Mouse (Mus musculus): ENCODE measurements around the gene Arfgap3. TPM values are rescaled to one million over a fixed set of nuclear protein-coding genes. Genes with fewer than 3 reads are reported as not detected.

Gene Arfgap3
- polyA plus RNA-seq, 1 experiment from 2014 or later, result 40.0 TPM

- Histone ChIP-seq H3K4me2 (replicated peaks) (no peak overlapping the region), H3K27ac (replicated peaks) (no peak overlapping the region), H3K9ac (replicated peaks) (no peak overlapping the region), H3K36me3 (peaks cover 41% of the 10 kb centered on the region), H3K27me3 (no peaks in the 10 kb centered on the region), H3K4me3 (no peak overlapping the region), H3K9me3 (no peaks in the 10 kb centered on the region), H3K4me1 (peaks cover 4% of the 10 kb centered on the region; the same call in 1 of the 2 replicates)
- no peak for ATAC-seq (ENCODE audit: low FRiP score, low read depth)
- 90% methylated on average over 13 of the region's 13 CpGs for WGBS
Measured at GRCm38 (mm10) chr15:83303656-83304484, 46.2 kb downstream of the Arfgap3 start.

DNA sequence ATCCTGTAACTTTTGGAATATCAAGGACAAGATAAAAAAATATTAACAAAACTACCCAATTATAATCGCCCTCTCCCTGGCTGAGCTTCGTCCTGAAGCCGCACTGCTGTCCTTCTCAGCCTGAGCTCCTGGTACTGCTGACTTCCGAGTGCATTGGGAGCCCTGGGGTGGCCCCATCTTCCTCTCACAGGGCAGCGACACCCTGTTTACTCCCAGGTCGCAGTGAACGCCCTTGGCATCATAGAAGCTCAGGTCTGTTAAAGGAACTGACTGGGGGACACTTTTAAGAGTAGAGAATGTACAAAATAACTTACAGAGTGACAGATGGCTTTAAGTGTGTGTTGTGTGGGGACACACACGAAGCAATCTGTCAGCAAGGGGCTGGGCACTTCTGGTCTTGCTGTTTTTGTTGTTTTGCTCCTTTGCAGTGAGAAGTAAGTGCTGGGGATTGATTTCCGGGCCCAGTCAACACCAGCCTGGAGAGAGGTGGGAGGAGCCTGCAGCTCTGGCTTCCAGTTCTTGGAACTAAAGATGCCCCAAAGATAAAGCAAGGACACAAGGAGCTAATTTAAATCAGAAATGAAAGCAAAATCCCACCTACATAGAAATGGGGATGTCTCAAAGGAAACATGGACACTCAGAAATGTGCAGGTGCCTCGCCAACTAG is 50.0 kb downstream of the Arfgap3 start:
- Histone ChIP-seq H3K36me3 (peaks cover 13% of the 10 kb centered on the region), H3K9me3 (no peaks in the 10 kb centered on the region), H3K4me2 (replicated peaks) (no peak overlapping the region), H3K4me3 (no peak overlapping the region), H3K4me1 (peaks cover 8% of the 10 kb centered on the region), H3K27ac (replicated peaks) (no peak overlapping the region), H3K9ac (replicated peaks) (no peak overlapping the region), H3K27me3 (no peaks in the 10 kb centered on the region)
- no peak for ATAC-seq (ENCODE audit: low FRiP score, low read depth)
- WGBS, result 64% methylated on average over 10 of the region's 10 CpGs

DNA sequence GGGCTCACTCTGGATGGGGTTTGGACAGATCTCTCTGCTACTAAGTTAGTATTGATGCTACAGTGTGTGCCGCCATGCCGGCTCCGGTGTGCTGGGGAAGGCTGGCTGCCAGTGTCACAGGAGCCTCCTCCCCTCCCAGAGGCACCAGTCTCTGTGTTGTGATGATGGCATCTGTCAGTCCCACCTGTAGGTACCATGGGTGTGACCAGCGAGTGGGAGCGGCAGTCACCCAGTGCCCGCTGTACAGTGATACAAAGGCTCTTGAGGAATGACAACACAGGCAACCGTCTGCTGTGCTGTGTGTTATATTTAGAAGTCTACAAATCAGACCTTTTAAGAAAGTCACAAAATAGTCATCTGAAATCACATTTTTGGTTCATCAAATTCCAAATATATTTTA is 50.6 kb downstream of the Arfgap3 start:
- Histone ChIP-seq H3K9me3 (no peaks in the 10 kb centered on the region), H3K27me3 (no peaks in the 10 kb centered on the region), H3K4me1 (peaks cover 8% of the 10 kb centered on the region), H3K27ac (replicated peaks) (no peak overlapping the region), H3K36me3 (peaks cover 13% of the 10 kb centered on the region), H3K4me2 (replicated peaks) (no peak overlapping the region), H3K4me3 (no peak overlapping the region), H3K9ac (replicated peaks) (no peak overlapping the region)
- ATAC-seq (ENCODE audit: low FRiP score, low read depth), result no peak
- WGBS, result 91% methylated on average over 7 of the region's 7 CpGs

DNA sequence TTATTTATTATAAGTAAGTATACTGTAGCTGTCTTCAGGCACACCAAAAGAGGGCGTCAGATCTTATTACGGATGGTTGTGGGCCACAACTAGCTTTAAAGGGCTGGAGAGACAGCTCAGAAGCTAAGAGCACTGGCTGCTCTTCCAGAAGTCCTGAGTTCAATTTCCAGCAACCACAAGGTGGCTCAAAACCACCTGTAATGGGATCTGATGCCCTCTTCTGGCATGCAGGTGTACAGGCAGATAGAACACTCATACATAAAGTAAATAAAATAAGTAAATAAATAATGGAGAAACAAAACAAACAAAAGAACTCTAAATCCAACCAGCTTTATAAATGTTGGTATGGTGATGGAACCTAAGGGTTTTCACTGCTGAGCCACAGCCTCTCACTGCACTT is 51.2 kb downstream of the Arfgap3 start:
- Histone ChIP-seq H3K9ac (replicated peaks) (no peak overlapping the region), H3K4me3 (no peak overlapping the region), H3K27ac (replicated peaks) (no peak overlapping the region), H3K27me3 (no peaks in the 10 kb centered on the region), H3K4me2 (replicated peaks) (no peak overlapping the region), H3K4me1 (peaks cover 8% of the 10 kb centered on the region), H3K36me3 (peaks cover 10% of the 10 kb centered on the region), H3K9me3 (no peaks in the 10 kb centered on the region)
- whole genome bisulfite sequencing, result 82% methylated on average over 2 of the region's 2 CpGs
- no peak for ATAC-seq (ENCODE audit: low FRiP score, low read depth)

GRCm38 (mm10) chr15:83298313-83298712 is 51.7 kb downstream of the Arfgap3 start:
- H3K4me2 ChIP-seq (replicated peaks), result no peak overlapping the region
- H3K36me3 ChIP-seq, result peaks cover 10% of the 10 kb centered on the region
- WGBS, result 81% methylated on average over 8 of the region's 8 CpGs
- no peak overlapping the region for H3K9ac ChIP-seq (replicated peaks)
- no peak overlapping the region for H3K4me3 ChIP-seq
- no peaks in the 10 kb centered on the region for H3K27me3 ChIP-seq
- no peaks in the 10 kb centered on the region for H3K9me3 ChIP-seq
- peaks cover 8% of the 10 kb centered on the region for H3K4me1 ChIP-seq
- no peak overlapping the region for H3K27ac ChIP-seq (replicated peaks)
- ATAC-seq (ENCODE audit: low FRiP score, low read depth), result no peak

DNA sequence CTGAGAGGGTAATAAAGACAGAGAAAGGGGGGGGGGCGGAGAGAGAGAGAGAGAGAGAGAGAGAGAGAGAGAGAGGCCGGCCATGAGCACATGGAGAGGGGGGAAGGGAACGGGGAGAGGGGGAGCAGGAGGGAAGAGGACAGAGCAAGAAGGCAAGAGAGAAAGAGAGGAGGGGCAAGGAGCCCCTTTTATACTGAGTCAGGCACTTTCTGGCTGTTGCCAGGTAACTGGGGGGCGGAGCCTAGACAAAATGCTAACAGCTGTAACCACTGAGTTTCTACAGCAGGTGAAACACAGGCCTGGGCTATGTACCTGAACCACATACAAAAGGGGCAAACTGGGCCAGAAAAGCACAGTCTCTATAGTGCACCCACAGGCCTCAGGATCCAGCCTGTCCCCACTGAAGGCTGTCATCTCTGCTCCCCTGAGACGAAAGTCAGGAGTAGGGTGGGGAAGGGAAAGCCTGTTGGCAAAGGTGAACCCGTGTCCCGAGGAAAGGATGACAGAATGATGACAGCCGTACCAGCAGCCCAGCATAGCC is 53.2 kb downstream of the Arfgap3 start:
- no peak overlapping the region for H3K4me2 ChIP-seq (replicated peaks)
- 55% methylated on average over 6 of the region's 8 CpGs for WGBS
- no peaks in the 10 kb centered on the region for H3K27me3 ChIP-seq
- H3K9me3 ChIP-seq, result no peaks in the 10 kb centered on the region
- H3K9ac ChIP-seq (replicated peaks), result 0 out of 2 replicates have a peak overlapping the region, but pooled peaks have one; percentile 4
- H3K4me1 ChIP-seq, result peaks cover 8% of the 10 kb centered on the region
- no peak overlapping the region for H3K27ac ChIP-seq (replicated peaks)
- H3K36me3 ChIP-seq, result peaks cover 10% of the 10 kb centered on the region; the same call in 1 of the 2 replicates
- H3K4me3 ChIP-seq, result no peak overlapping the region
- no peak; the same call in 1 of the 2 replicates for ATAC-seq (ENCODE audit: low FRiP score, low read depth)

DNA sequence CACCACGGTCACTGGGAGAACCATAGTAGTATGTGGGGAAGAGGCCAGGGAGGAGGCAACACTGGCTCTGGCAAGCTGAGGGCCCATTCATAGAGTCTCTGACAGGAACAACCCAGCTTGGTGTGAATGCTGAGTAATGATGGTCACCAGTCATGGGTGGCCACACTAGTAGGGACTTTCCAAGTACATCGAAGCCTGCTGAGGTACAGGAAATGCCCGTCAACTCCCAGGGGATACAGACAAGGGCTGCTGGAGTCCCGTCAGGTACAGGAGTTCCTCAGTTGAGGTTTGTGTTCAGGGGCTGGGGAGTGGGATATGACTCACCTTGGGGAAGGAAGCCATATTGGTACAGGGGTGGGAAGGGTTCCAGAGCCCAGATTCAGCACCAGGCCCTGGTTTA is 54.0 kb downstream of the Arfgap3 start:
- H3K27me3 ChIP-seq, result no peaks in the 10 kb centered on the region
- 88% methylated on average over 4 of the region's 4 CpGs for WGBS
- ATAC-seq (ENCODE audit: low FRiP score, low read depth), result no peak

DNA sequence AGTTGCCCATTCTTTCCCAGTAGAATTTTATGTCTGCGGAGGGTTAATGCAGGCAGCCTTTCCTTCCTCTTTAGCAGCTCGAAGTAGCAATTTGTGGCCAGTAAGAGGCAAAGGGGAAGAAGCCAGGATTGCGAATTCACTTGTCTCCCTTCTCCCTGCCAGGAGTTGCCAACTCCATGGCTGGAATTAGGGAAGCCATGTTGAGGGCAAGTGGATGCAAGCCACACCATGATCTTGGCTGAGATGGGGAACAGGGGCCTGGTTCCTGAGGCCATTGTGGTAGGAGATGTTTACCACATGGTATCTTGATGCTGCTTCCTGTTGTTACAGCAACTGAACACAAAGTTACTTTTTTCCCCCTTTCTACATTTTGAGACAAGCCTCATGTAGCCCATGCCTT is 55.1 kb downstream of the Arfgap3 start:
- H3K4me1 ChIP-seq, result peaks cover 8% of the 10 kb centered on the region
- no peak overlapping the region for H3K27ac ChIP-seq (replicated peaks)
- H3K36me3 ChIP-seq, result 0 out of 2 replicates have a peak, but pooled peaks cover 6% of the 10 kb centered on the region
- H3K9ac ChIP-seq (replicated peaks), result no peak overlapping the region
- no peak overlapping the region for H3K4me2 ChIP-seq (replicated peaks)
- H3K9me3 ChIP-seq, result no peaks in the 10 kb centered on the region
- no peak for ATAC-seq (ENCODE audit: low FRiP score, low read depth)
- no peak overlapping the region for H3K4me3 ChIP-seq
- 80% methylated on average over 3 of the region's 3 CpGs for WGBS
- no peaks in the 10 kb centered on the region for H3K27me3 ChIP-seq

More for the DNA sequence above, 54.0 kb downstream of the Arfgap3 start:
- Histone ChIP-seq H3K9me3 (no peaks in the 10 kb centered on the region), H3K36me3 (peaks cover 10% of the 10 kb centered on the region; the same call in 1 of the 2 replicates), H3K9ac (replicated peaks) (no peak overlapping the region), H3K27ac (replicated peaks) (no peak overlapping the region), H3K4me2 (replicated peaks) (no peak overlapping the region), H3K4me3 (no peak overlapping the region), H3K4me1 (peaks cover 8% of the 10 kb centered on the region)

- H3K27ac ChIP-seq (replicated peaks), result no peak overlapping the region
- H3K9ac ChIP-seq (replicated peaks), result no peak overlapping the region
- no peak overlapping the region for H3K4me2 ChIP-seq (replicated peaks)
- WGBS, result 91% methylated on average over 8 of the region's 8 CpGs
- H3K4me1 ChIP-seq, result peaks cover 8% of the 10 kb centered on the region
- no peaks in the 10 kb centered on the region for H3K27me3 ChIP-seq
- H3K9me3 ChIP-seq, result no peaks in the 10 kb centered on the region
- no peak overlapping the region for H3K4me3 ChIP-seq
- 0 out of 2 replicates have a peak, but pooled peaks cover under 1% of the 10 kb centered on the region for H3K36me3 ChIP-seq
- no peak for ATAC-seq (ENCODE audit: low FRiP score, low read depth)
Measured at GRCm38 (mm10) chr15:83293706-83294645, 56.1 kb downstream of the Arfgap3 start.

DNA sequence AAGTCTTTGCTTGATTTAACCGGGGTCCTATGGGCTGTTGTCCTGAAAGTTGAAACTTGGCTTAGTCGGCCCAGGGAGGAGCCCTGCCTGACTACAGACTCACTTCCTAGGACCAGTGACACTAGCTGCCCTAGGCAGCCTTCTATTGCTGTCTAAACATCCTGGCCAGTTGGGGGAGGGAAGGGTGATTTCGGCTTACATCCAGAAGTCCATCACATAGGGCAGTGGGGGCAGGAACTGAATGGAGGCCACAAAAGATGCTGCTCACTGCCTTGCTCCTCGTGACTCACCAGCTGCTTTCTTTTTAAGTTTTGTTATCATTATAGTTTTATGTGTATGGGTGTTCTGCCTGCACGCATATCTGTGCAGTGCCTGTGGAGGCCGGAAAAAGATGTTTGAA is 56.9 kb downstream of the Arfgap3 start:
- peaks cover 8% of the 10 kb centered on the region for H3K4me1 ChIP-seq
- H3K4me2 ChIP-seq (replicated peaks), result no peak overlapping the region
- H3K27ac ChIP-seq (replicated peaks), result no peak overlapping the region
- no peaks in the 10 kb centered on the region for H3K9me3 ChIP-seq
- no peak for ATAC-seq (ENCODE audit: low FRiP score, low read depth)
- WGBS, result 81% methylated on average over 6 of the region's 6 CpGs
- H3K36me3 ChIP-seq, result no peaks in the 10 kb centered on the region
- no peak overlapping the region for H3K9ac ChIP-seq (replicated peaks)
- H3K27me3 ChIP-seq, result no peaks in the 10 kb centered on the region
- no peak overlapping the region for H3K4me3 ChIP-seq

- ATAC-seq (ENCODE audit: low FRiP score, low read depth), result no peak
- Histone ChIP-seq H3K9ac (replicated peaks) (no peak overlapping the region), H3K27me3 (no peaks in the 10 kb centered on the region), H3K9me3 (no peaks in the 10 kb centered on the region), H3K4me2 (replicated peaks) (no peak overlapping the region), H3K4me3 (no peak overlapping the region), H3K4me1 (peaks cover 8% of the 10 kb centered on the region), H3K27ac (replicated peaks) (no peak overlapping the region), H3K36me3 (no peaks in the 10 kb centered on the region)
- 84% methylated on average over 13 of the region's 13 CpGs for WGBS
Measured at GRCm38 (mm10) chr15:83292261-83293056, 57.6 kb downstream of the Arfgap3 start.
